Mouse (Mus musculus) lung, postnatal 14 days (tissue): ENCODE measurements around the gene Hsd17b2.
A peak's percentile ranks its signal among the peaks of the same experiment; 100 is the strongest.

Experiments
- DNase-seq: peaks from one replicate; pipeline ENCODE4 v3.0.0; 2021

Gene Hsd17b2

DNA sequence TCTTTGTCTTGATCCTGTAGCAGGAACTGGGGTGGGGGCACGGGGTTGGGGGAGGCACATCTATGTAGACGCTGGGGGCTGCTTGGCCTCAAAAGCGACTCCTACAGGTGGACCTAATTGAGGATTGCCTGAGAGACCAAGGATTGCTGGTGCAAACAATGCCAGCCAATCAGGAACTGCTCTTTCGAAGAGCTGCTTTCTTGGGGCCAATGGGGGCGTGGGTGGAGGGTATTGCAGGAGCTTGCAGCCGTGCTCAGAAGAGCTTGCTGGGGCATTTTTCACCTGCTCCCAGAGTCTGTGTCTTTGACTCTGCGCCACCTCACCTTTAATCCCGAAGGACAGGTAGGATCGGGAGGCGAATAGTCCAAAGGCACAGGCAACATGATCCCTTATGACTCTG, 73.9 kb downstream of the Hsd17b2 start:
- DNase-seq: no peak

DNA sequence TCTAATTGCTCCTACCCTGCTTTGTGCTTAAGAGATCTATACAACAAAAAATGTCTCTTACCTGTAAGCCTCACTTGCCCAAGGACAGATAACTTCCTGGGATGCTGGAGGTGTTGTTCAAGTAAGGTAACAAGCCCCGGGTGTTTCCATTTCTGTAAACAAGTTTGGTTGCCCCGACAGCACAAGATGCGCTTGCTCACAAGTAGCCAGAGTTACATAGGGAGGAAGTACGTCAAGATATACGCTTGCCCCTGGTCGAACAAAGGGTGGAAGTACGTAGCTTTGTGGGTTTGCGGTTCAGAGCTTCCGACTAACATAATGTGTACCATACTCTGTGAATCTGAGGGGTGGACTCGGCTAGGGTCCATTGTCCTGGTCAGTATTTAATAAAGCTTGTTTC, 74.4 kb downstream of the Hsd17b2 start:
- no peak for DNase-seq

DNA sequence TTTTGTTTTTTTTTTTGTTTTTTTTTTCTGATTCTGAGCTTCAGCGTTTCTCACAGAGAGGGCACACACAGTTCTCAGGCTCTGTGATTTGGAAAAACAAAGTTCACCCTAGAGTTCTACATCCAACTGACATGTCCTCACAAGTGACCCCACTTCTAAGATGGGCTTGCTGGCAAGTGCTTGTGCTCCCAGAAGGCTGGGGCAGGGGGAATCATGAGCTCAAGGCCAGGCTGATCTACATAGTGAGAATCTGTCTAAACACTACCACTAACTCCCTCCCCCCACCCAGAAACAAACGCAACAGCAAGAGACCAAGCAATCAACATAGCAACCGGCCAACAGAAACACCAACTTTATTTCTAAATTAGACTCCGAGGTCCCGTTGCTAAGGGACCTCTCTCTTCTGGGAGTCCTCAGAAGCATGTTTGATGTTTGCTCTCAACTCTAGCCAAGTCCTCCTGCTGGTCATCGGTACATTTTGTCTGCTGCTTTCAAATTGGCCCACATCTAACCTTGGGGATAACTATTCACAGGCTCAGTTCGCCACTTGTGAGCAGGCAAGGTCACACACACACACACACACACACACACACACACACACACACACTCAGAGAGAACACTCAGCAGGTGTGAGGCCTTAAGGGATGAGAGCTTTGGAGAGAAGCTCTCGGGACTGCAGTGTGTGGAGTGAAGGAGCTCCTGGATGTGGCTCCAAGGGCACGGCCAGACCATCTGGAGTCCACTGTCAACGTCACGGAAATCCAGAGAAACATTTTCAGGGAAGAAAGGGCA, 77.0 kb downstream of the Hsd17b2 start:
- DNase-seq: no peak

DNA sequence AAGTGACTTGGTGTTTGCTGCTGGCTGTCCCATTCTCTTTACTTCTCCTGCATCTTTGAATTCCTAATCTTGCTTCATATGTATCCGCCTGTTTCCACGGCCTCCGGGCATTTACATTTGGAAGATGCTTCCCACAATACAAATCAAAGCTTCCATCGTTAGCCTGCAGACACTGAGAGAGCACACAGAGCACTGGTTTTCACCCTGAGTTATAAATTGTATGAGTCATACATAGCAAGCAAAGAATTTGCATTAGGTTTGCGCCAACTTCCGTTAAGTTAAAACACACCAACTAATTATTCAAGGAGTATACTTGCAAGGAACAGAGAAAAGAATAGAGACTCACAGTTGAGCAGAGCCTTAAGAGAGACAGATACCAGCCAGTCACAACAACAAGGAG, 77.6 kb downstream of the Hsd17b2 start:
- DNase-seq: no peak

DNA sequence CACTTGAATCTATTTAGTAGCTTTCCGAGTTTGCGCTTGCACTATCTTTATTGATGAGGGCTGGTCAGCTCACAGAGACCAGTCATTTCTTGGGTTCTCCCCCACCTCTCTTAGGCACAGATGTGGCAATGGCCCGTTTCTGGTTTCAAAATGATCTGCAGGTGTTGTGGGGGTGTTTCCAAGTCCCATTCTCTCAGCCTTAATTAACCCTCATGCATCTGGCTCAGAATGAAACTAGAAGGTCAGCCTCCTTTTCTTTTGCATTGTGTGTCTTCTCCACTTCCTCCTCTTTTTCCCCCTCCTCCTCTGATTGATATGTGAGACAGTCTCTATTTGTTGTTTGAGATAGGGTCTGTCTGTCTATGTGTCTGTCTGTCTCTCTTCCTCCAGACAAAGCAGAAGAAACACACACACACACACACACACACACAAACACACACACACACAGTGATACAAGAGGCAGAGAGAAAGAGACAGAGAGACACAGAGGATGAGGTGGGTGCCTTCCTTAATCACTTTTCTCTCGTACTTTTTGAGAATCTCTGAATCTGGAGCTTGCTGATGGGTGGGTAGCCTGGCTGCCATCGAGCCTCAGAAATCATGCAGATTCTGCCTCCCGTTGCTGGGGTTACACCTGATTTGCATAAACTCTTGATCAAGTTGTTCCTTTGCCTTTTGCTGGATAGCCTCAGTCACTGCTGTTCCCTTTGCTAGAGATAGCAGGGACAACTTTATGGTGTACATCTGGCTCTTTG, 79.8 kb downstream of the Hsd17b2 start:
- no peak for DNase-seq

DNA sequence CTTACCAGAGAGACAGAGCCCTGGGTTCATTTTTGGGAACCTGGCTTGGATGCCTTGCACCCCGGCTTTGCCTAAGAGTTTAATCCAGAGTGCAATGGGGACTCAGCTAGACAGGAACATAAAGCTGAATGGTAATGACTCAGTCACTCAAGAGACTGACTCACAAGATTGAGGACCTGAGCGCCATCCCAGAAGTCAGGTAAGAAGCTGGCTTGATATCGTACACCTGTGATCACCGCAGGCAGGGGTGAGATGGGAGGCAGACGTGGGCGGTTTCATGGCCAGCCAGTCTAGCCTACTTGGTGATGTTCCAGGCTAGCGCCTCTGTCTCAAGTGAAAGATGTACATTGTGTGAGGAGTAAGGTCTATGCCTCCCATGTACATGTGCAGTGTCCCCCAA, 81.3 kb downstream of the Hsd17b2 start:
- no peak for DNase-seq

DNA sequence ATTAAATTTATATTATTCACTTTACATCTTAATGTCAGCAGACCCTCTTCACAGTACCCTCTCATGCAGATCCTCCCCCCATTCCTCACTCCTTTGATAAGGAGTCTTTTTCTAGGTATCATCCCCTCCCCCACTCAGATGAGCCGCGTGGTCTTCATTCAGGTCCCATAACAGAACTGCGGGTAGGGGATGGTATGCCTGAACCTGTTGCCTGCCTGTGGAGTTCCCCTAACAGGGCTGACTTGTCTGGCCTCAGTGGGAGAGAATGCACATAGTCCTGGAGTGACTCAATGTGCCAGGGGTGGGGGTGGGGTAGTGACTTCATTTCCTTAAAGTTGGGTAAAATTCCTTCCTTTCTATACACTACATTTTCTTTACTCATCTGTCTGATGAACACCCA, 84.7 kb downstream of the Hsd17b2 start:
- no peak for DNase-seq

DNA sequence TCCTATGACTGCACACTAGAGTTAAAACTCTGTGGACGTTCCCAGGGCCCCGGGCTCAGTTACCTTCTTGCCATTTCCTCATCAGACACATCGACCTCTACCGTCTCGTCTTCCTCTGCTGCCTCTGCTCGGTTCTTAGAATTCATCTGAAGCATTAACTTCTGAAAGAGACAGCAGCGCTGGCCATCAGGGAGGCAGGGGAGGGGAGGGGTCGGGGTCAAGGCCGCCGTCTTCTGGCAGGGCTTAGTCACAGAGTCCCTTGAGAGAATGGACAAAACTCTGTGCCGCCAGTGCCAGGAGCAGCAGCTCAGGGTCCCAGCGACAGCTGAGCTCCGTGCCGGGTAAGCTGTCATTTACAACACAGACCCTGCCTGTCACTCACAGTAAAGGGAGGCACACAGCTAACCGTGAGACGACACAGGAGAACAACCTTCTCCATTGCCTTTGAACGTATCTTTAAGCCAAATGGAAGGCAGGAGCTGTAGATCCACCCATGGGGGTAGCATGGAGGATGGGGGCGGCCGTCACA, 91.0 kb downstream of the Hsd17b2 start:
- DNase-seq: no peak

DNA sequence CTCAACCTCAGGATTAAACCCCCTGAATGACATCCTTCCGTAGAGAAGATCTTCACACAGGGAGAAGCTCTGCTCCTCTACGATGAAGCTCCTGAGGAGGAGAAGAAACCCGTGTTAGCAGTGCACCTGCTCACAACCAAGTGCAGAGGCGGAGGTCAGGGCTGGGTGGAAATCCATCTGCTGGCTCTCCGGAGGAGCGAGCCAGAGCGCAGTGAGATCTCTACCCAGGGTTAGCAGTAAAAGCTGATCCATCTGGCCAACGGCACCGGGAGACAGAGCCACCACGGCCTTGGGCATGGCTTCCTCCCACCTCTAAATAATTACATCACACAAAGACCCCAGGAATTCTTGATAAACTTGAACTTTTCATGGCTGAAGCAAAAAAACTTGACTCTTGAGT, 92.9 kb downstream of the Hsd17b2 start:
- DNase-seq: no peak

DNA sequence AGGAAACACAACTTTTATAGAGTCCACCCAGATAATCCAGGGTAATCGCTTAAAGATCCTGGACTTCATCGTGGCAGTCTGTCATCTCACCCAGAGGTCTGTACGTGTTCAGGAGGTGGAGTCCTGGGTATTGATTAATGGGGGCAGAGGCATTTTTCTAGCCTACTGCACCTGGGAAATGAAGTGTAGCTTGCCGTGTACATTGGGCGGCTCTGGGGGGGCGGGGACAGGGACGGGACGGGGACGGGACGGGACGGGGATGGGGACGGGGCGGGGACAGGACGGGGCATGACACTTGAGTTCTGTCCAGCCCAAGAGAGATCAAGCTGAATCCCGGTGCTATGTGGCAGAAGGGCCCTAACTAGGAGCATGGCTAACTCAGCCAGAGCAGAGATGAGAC, 94.8 kb downstream of the Hsd17b2 start:
- DNase-seq: no peak

DNA sequence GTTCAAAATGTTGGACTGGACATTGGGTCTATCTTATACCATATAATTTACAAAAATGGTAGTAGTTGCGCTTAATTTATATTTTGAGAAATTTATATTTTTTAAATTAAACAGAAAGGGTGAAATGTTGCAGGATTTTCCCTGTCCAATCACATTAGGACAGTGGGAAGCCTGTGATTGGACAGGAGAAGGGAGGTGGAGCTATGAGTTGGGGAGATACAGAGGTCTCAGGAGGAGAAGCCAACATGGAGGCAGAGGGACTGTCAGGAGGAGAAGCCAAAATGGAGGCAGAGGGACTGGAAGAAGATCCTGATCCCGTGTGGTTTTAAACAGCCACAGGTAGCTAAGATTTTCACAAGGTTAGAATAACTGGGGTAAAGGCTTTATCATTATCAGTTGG, 96.4 kb downstream of the Hsd17b2 start:
- no peak for DNase-seq

DNA sequence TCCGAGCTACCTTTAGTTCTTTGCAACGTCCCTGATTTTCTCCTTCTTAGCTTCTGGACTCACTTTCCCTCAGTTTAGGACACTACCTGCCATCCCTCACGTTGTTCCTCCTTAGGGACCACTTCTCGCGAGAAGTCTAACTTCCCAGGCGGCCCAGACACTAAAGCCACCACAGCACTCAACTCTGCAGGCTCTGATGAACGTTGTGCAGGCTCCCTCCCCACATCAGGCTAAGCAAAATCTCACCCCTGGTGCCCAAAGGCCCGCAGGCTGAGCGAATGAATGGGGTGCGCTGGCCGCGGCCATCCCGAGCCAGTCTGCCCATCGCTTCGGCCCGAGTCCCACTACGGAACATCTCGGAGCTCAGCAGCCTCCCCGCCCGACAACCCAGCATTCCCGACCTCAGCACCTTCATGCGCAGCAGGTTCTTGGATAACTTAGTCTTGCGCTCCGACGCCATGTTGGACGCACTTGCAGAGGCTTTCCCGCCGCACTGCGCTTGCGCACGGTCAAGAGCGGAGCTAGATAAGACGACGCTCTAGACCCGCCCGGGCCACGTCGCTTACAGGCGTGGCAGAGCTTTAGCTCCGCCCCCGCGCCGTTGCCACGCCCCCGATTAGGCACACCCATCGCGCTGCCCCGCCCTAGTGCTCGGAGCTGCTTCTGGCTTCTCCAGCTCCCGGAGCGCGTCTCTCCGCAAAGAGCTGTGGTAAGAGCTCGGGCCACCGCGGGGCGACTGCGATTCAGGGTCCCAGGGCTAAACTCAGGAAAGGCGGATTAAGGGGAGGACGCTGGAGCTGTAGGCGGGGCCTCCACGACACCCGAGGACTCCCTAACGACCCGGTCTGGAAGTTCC, 100.0 kb downstream of the Hsd17b2 start, which contains the start of gene Mphosph6:
Gene Mphosph6, minus strand, starts transcription at position 501 of the 856 bp plus-strand sequence.
- DNase-seq: peak; percentile 98

DNA sequence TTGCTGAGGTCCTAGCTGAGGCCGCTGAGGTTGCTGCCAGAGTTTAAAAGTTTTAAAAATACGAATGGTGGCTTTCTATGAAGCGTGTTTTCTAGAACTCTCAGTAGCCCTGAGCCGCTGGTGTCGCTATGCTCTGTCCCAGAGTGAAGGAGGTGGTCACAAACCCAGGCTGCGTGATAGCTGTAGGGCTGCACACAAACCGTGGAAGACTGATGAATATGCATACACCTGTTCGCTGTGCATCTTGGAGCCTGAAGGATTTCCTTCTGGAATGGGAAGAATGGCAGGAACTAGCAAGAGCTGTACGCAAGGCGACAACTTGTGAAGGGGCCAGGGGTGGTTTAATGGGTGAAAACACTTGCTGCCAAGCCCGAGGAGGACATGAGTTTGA, 100.6 kb downstream of the Hsd17b2 start:
- no peak for DNase-seq

DNA sequence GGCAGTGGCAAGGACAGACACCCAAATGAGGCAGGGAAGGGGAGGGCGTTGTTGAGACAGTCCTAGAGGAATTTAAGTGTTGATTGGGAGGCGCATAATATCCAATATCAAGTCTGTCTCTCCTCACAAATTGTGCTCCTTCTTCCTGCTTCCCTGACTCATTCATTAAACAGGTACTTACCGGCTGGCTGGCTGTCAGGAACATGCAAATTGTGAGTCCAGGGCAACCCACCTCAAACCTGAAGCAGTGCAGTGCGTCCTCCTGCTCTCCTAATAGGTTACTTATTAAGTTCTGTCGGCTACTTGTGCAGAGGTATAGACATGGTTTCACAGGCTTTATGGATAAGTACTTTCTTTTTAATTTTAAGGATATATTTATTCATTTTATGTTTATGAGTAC, 103.7 kb downstream of the Hsd17b2 start:
- DNase-seq: peak; percentile 27
